Mouse (Mus musculus) kidney, adult 18-20 months (tissue): Measurements from ENCODE around the gene Six5.
"Not testable (repeated sequence)": the region's sequence is repeated elsewhere in the genome, so short reads cannot be mapped to it uniquely, and the experiment has no call there.

Source experiments
- DNase-seq: peaks from one replicate; pipeline ENCODE4 v3.0.0; 2021

The Six5 gene

DNA sequence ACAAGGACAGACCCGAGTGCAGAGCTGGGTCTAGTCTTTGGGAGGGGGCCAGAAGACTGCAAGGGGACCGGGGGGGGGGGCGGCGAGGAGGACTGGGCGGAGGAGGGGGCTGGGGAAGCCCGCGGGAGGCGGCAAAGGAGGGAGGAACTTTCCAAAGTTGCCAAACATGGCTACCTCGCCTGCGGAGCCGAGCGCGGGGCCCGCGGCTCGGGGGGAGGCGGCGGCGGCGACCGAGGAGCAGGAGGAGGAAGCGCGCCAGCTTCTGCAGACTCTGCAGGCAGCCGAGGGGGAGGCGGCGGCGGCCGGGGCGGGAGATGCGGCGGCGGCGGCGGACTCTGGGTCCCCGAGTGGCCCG lies at the start of gene Six5:
Gene Six5, plus strand, starts transcription at position 124 of the 355 bp plus-strand sequence.
- DNase-seq, result no peak

GRCm38 (mm10) chr7:19044616-19045015 lies 49.8 kb upstream of the Six5 start:
- DNase-seq, result no peak

- no peak for DNase-seq
Observed at GRCm38 (mm10) chr7:19046286-19047069, 47.9 kb upstream of the Six5 start.

DNA sequence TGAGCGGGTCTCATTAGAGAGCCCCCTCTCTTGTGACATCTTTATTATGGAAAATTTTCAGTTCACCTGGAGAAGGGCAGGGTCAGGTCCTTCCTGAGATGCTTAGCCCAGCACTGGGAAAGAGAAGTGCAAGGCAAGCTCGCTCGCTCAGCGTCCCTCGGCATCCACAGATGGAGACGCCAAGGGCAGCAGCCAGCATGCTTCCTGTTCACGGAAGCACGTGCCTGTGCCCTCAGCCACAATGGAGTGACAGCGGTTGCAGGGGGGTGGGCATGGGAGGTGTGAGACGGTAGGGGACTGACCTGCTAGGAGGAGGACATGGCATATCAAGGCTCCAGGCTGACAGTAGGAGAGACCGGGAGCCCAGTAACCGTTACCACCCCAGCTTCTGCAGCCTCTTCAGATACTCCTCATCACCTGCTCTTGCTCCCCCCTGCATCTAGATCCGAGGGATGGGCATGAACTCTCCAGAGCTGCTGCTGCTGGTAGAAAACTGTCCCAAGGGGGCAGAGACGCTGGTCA lies 46.3 kb upstream of the Six5 start:
- no peak for DNase-seq

DNA sequence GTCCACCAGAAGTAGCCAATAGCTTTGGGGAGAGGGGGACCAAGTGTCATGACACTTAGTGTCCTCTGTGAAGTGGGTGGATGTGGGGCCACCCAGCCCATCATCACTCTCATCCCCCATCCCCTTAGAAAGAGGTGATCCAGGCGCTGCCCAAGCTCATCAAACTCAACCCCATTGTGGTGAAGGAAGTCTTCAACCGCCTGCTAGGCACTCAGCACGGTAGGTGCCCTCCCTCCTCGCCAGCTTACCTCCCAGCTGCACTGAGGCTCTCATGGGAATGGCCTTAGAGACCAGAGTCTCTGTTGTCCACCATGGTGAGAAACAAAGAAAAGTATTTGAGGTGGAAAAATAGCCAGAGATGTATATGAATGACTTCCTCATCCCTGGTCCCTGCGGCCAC lies 45.1 kb upstream of the Six5 start:
- no peak for DNase-seq

- DNase-seq, result no peak
Observed at GRCm38 (mm10) chr7:19050172-19050571, 44.2 kb upstream of the Six5 start.

DNA sequence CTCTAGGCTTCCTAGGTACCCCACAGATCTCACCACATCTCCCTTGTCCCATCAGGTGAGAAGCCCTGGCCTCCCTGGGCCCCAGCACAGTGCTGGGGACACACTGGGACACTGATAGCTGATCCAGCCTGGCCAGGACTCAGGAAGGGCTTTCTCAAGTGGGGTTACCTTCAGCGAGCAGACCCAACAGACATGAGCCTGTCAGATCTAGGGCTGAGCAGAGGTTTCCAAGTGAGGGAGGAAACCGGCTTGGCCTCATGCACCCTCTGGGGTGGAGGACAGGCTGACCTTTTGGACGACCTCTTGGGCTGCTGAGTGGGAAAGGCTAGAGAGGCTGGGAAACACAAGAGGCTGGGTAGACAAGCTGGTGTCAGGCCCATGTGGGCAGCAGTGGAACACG lies 43.2 kb upstream of the Six5 start:
- no peak for DNase-seq

DNA sequence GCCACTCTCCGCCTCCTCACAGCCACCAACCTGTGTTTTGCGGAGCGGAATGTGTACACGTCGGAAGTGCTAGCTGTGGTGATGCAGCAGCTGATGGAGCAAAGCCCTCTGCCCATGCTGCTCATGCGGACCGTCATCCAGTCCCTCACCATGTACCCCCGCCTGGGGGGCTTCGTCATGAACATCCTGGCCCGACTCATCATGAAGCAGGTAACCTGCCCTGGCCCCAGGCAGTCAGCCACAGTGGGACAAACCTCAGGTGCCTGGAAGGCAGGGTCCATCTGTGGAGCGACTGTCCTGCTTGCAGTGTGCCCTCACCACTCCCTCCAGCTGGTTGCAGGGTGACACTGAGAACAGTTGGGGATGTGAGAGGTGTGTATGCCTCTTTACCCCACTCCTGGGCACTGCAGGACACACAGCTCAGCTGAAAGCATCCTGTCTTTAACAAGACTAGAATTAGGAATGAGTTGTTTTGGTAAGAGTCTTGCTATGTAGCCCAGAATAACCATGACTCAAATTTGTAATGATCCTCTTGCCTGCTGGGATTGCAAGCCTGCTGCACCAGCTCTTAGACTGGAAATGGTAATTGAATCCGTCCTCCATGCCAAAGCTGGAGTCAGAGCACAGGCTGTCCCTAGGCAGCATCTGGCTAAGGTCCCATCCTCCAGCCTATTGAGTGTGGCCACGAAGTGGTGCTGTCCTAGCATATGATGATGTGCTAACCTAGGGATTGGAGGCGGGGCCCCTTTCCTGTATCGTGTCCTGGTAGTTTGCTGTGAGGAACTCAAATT lies 41.9 kb upstream of the Six5 start:
- no peak for DNase-seq

GRCm38 (mm10) chr7:19053136-19053532 lies 41.3 kb upstream of the Six5 start:
- no peak for DNase-seq

- peak; percentile 23 for DNase-seq
Observed at GRCm38 (mm10) chr7:19054047-19054776, 40.2 kb upstream of the Six5 start, which contains the start of gene Rsph6a. TSS of gene Rsph6a (plus strand) at chr7:19054690.

DNA sequence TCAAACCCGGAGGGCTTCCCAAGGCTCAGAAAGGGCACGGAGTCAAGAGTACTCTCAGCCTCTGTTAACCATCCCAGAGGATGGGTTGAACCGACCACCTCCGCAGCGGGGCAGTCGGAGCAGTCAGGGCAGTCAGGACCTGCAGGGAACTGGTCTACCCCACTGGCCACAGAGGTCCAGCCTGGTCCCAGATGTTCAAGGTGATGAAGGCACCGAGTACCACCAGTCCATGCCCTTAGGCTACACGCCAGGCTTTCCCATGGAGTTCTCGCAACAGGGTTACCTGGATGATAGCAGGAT lies 39.7 kb upstream of the Six5 start:
- no peak for DNase-seq

GRCm38 (mm10) chr7:19055108-19055507 lies 39.3 kb upstream of the Six5 start:
- DNase-seq, result no peak

DNA sequence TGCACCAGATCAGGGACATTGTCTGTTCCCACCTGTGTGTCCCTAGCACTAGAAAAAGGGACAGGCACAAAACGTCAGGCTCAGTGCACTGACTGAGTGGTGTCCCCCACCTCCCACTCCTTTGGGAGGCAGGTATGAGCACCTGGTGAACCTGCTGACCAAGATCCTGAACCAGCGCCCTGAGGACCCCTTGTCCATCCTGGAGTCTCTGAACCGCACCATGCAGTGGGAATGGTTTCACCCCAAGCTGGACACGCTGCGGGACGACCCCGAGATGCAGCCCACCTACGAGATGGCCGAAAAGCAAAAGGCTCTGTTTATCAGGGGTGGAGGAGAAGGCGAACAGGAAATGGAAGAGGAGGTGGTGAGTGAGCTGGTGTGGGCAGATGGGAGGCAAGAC lies 37.0 kb upstream of the Six5 start:
- DNase-seq, result no peak

GRCm38 (mm10) chr7:19065896-19066295 lies 28.5 kb upstream of the Six5 start:
- DNase-seq, result no peak

DNA sequence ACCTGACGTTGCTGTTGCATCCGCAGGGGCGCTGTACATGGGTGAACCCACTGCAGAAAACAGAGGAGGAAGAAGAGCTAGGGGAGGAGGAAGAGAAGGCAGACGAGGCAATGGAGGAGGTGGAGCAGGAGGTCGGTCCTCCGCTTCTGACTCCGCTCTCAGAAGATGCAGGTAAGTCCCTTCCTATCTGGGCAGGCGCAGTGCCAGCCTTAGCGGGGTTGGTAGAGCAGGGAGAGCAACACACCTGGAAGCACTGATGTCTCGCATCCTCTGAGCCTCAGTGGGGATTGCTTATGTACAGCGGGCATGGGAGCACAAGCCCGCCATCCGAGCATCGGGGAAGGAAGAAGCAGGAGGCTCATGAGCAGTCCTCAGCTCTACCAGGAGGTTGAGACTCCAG lies 27.3 kb upstream of the Six5 start:
- no peak for DNase-seq

DNA sequence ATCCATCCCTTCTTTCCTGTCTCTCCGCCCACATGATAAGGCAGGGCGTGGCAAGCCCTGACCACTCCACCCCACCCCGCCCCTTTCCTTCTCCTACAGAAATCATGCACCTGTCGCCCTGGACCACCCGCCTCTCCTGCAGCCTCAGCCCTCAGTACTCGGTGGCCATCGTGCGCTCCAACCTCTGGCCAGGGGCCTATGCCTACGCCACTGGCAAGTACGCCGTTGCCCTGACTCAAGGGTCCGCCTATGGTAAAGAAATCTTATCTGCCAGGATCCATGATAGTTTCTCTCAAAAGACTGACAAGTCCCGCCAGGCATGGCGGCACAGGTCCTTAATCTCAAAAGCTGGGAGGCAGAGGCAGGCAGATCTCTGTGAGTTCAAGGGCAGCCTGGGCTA lies 26.5 kb upstream of the Six5 start:
- no peak for DNase-seq

- peak; percentile 82 for DNase-seq
Observed at GRCm38 (mm10) chr7:19068707-19069106, 25.7 kb upstream of the Six5 start.

DNA sequence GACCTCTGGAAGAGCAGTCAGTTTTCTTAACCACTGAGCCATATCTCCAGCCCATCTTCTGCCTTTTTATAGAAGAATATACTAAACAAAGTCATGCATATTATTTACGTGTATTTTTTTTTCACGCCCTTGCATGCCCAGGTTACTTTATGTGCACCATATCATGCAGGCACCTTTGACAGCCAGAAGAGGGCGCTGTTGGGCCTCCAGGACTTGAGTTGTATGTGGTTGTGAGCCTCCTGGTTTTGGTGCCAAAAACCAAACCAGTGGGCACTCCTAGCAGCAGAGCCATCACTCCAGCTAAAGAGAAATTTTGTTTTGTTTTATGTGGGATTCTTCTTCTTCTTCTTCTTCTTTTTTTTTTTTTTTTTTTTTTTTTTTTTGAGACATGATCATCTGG lies 24.9 kb upstream of the Six5 start:
- no peak for DNase-seq

- DNase-seq, result not testable (repeated sequence)
Observed at GRCm38 (mm10) chr7:19071024-19071423, 23.4 kb upstream of the Six5 start.

- peak; percentile 62 for DNase-seq
Observed at GRCm38 (mm10) chr7:19073504-19073903, 20.9 kb upstream of the Six5 start.

- DNase-seq, result no peak
Observed at GRCm38 (mm10) chr7:19074494-19074893, 19.9 kb upstream of the Six5 start.

DNA sequence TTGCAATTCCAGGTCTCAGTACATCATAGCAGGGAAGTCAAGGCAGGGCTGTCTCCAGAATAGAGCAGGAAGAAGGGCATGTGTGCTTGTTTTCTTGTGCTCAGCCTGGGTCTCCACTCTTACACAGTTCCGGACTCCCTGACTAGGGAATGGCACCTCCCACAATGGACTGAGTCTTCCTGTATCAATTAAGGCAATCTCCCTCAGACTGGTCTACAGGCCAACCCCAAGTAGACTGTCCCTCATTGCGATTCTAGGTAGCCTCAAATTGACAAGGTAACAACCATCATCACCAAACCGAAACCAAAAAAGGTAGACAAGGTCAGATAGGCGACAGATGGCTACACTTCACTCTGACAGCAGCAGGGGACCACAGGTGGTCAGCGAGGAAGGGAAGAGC lies 19.2 kb upstream of the Six5 start:
- DNase-seq, result no peak

GRCm38 (mm10) chr7:19075723-19076585 lies 18.4 kb upstream of the Six5 start, which contains the start of gene Dmwd:
TSS of gene Dmwd (plus strand) at chr7:19076227.
- DNase-seq, result peak; percentile 93
